Mouse (Mus musculus): ENCODE data around the gene Btbd3. TPM values are rescaled to one million over a fixed set of nuclear protein-coding genes. Genes with fewer than 3 reads are reported as not detected.

The Btbd3 gene
- polyA plus RNA-seq, 1 experiment, result 2.8 TPM

- Histone ChIP-seq H3K4me3 (ENCODE audit: low read depth, low read length) (no peak overlapping the region), H3K36me3 (ENCODE audit: control insufficient read depth, insufficient read depth, low read length) (no peaks in the 10 kb centered on the region), H3K27ac (ENCODE audit: insufficient read depth, low read depth, low read length) (no peak overlapping the region), H3K27me3 (ENCODE audit: control insufficient read depth, insufficient read depth, low read length) (no peaks in the 10 kb centered on the region), H3K4me1 (ENCODE audit: control insufficient read depth, insufficient read depth, insufficient read length, low read length) (no peaks in the 10 kb centered on the region)
- TF ChIP-seq CTCF (IDR thresholded peaks at IDR 0.05; ENCODE audit: extremely low read depth, insufficient read length, insufficient replicate concordance, low read depth, low read length) (no peak), POLR2A (IDR thresholded peaks at IDR 0.05; ENCODE audit: low read depth, low read length) (no peak)
- 40% methylated on average over 2 of the region's 2 CpGs for WGBS
These were observed 8.4 kb upstream of the Btbd3 start for GRCm38 (mm10) chr2:138247986-138248385.

GRCm38 (mm10) chr2:138256851-138257471 is 596 bp downstream of the Btbd3 start:
- no peaks in the 10 kb centered on the region for H3K27me3 ChIP-seq (ENCODE audit: control insufficient read depth, insufficient read depth, low read length)
- TF ChIP-seq CTCF (IDR thresholded peaks at IDR 0.05; ENCODE audit: extremely low read depth, insufficient read length, insufficient replicate concordance, low read depth, low read length) (no peak), POLR2A (IDR thresholded peaks at IDR 0.05; ENCODE audit: low read depth, low read length) (no peak)
- no peaks in the 10 kb centered on the region for H3K36me3 ChIP-seq (ENCODE audit: control insufficient read depth, insufficient read depth, low read length)
- H3K4me1 ChIP-seq (ENCODE audit: control insufficient read depth, insufficient read depth, insufficient read length, low read length), result peaks cover 3% of the 10 kb centered on the region; the same call in 1 of the 2 replicates
- peak overlapping the region; percentile 75 for H3K4me3 ChIP-seq (ENCODE audit: low read depth, low read length)
- under 1% methylated on average over 51 of the region's 51 CpGs for WGBS
- peak overlapping the region; percentile 56; the same call in 1 of the 2 replicates for H3K27ac ChIP-seq (ENCODE audit: insufficient read depth, low read depth, low read length)

DNA sequence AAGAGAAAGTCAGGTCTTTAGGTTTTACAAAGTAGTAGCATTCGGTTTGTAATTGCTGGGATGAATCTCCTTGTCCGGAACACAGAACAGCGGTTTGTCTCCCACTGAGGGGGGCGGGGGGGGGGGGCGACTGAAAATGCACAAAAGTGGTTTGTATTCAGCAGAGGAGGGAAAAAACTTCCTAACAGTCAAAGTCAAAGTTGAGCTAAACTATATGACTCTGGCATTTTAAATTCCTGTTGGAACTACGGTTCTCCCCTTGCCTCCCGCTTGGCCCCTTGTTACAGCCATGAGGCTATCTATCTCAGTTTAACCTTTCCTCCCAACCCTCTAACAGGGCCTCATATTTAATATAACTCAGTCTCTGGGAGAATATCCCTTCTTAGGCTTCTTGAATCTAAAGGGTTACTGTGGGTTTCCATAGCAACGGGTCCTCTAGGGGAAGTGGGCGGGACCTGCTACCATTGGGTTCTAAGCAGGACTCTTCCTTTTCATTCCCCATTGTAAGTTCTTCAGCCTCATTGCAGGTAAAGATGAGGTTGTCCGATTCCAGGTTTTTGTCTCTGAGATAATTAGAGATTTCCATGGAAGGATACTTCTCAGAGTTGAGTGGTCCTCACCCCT is 1.4 kb downstream of the Btbd3 start:
- Histone ChIP-seq H3K36me3 (ENCODE audit: control insufficient read depth, insufficient read depth, low read length) (no peaks in the 10 kb centered on the region), H3K27ac (ENCODE audit: insufficient read depth, low read depth, low read length) (no peak overlapping the region), H3K4me1 (ENCODE audit: control insufficient read depth, insufficient read depth, insufficient read length, low read length) (peaks cover 3% of the 10 kb centered on the region; the same call in 1 of the 2 replicates), H3K4me3 (ENCODE audit: low read depth, low read length) (peak overlapping the region; percentile 75; the same call in 1 of the 2 replicates), H3K27me3 (ENCODE audit: control insufficient read depth, insufficient read depth, low read length) (no peaks in the 10 kb centered on the region)
- TF ChIP-seq POLR2A (IDR thresholded peaks at IDR 0.05; ENCODE audit: low read depth, low read length), result no peak
- no peak for TF ChIP-seq CTCF (IDR thresholded peaks at IDR 0.05; ENCODE audit: extremely low read depth, insufficient read length, insufficient replicate concordance, low read depth, low read length)
- 3% methylated on average over 10 of the region's 10 CpGs for WGBS

GRCm38 (mm10) chr2:138261140-138261539 is 4.8 kb downstream of the Btbd3 start:
- TF ChIP-seq POLR2A (IDR thresholded peaks at IDR 0.05; ENCODE audit: low read depth, low read length) (no peak), CTCF (IDR thresholded peaks at IDR 0.05; ENCODE audit: extremely low read depth, insufficient read length, insufficient replicate concordance, low read depth, low read length) (no peak)
- H3K4me3 ChIP-seq (ENCODE audit: low read depth, low read length), result no peak overlapping the region
- H3K36me3 ChIP-seq (ENCODE audit: control insufficient read depth, insufficient read depth, low read length), result no peaks in the 10 kb centered on the region
- WGBS, result 68% methylated on average over 7 of the region's 7 CpGs
- peaks cover 6% of the 10 kb centered on the region for H3K4me1 ChIP-seq (ENCODE audit: control insufficient read depth, insufficient read depth, insufficient read length, low read length)
- H3K27me3 ChIP-seq (ENCODE audit: control insufficient read depth, insufficient read depth, low read length), result no peaks in the 10 kb centered on the region
- peak overlapping the region; percentile 2; the same call in 1 of the 2 replicates for H3K27ac ChIP-seq (ENCODE audit: insufficient read depth, low read depth, low read length)

- WGBS, result 73% methylated on average over 11 of the region's 11 CpGs
- TF ChIP-seq POLR2A (IDR thresholded peaks at IDR 0.05; ENCODE audit: low read depth, low read length) (no peak), CTCF (IDR thresholded peaks at IDR 0.05; ENCODE audit: extremely low read depth, insufficient read length, insufficient replicate concordance, low read depth, low read length) (no peak)
- H3K36me3 ChIP-seq (ENCODE audit: control insufficient read depth, insufficient read depth, low read length), result no peaks in the 10 kb centered on the region
- no peaks in the 10 kb centered on the region for H3K27me3 ChIP-seq (ENCODE audit: control insufficient read depth, insufficient read depth, low read length)
- H3K27ac ChIP-seq (ENCODE audit: insufficient read depth, low read depth, low read length), result no peak overlapping the region
- H3K4me1 ChIP-seq (ENCODE audit: control insufficient read depth, insufficient read depth, insufficient read length, low read length), result peaks cover 12% of the 10 kb centered on the region
- no peak overlapping the region for H3K4me3 ChIP-seq (ENCODE audit: low read depth, low read length)
These were observed 6.5 kb downstream of the Btbd3 start for GRCm38 (mm10) chr2:138262885-138263284.

DNA sequence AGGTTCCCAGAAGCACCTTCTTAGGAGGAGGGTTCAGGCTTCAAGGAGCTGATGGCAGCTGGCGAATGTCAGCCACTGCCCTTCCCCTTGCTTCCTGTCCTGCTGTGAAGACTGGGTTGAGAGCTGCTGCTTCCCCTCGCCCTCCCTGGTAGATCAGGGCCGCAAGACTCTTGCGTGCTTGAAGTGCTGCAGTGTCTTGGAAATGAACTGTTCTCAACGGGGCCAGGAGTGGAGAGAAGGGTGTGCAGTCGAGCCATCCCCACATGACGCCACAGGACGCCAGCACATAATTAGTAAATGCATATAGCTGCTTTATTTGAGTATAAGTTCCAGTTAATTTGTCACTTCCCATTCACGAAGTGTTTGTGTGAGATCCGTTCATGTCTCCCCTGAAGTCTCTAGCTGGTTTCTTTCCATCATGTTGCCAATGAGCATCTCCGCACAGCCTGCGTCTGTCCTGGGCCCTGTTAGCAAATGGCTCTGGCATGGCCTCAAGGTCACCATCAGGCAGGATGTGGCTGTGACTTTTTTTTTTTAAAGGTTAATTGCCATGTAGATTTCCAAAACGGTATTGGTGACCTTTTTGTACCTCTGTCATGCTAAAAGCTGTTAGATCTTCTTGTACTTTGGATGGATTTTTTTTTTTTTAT is 9.1 kb downstream of the Btbd3 start:
- no peaks in the 10 kb centered on the region for H3K36me3 ChIP-seq (ENCODE audit: control insufficient read depth, insufficient read depth, low read length)
- H3K4me1 ChIP-seq (ENCODE audit: control insufficient read depth, insufficient read depth, insufficient read length, low read length), result peaks cover 12% of the 10 kb centered on the region
- 42% methylated on average over 13 of the region's 13 CpGs for WGBS
- H3K4me3 ChIP-seq (ENCODE audit: low read depth, low read length), result no peak overlapping the region
- no peaks in the 10 kb centered on the region for H3K27me3 ChIP-seq (ENCODE audit: control insufficient read depth, insufficient read depth, low read length)
- H3K27ac ChIP-seq (ENCODE audit: insufficient read depth, low read depth, low read length), result no peak overlapping the region
- TF ChIP-seq CTCF (IDR thresholded peaks at IDR 0.05; ENCODE audit: extremely low read depth, insufficient read length, insufficient replicate concordance, low read depth, low read length) (no peak), POLR2A (IDR thresholded peaks at IDR 0.05; ENCODE audit: low read depth, low read length) (no peak)

DNA sequence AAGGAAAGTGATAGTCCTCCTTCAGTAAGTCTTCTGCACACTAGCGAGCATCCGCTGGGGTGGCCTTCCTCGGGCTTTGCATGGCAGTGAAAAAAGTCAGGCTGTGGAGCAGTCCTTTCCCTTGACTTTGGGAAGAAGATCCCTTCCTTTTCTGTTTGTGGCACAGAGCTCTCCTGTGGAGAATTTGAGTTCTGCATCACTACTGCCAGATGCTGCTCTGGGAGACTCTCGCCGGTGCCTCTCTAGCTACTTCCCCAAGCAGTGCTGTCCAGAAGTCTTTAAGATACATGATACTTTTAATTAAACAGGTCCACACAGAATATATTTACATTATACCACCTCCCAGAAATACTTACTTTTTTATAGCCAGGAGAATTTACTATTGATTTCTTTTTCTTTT is 10.3 kb downstream of the Btbd3 start:
- H3K4me3 ChIP-seq (ENCODE audit: low read depth, low read length), result no peak overlapping the region
- no peak overlapping the region for H3K27ac ChIP-seq (ENCODE audit: insufficient read depth, low read depth, low read length)
- H3K27me3 ChIP-seq (ENCODE audit: control insufficient read depth, insufficient read depth, low read length), result no peaks in the 10 kb centered on the region
- TF ChIP-seq POLR2A (IDR thresholded peaks at IDR 0.05; ENCODE audit: low read depth, low read length) (no peak), CTCF (IDR thresholded peaks at IDR 0.05; ENCODE audit: extremely low read depth, insufficient read length, insufficient replicate concordance, low read depth, low read length) (no peak)
- H3K4me1 ChIP-seq (ENCODE audit: control insufficient read depth, insufficient read depth, insufficient read length, low read length), result peaks cover 12% of the 10 kb centered on the region
- H3K36me3 ChIP-seq (ENCODE audit: control insufficient read depth, insufficient read depth, low read length), result no peaks in the 10 kb centered on the region
- 72% methylated on average over 5 of the region's 5 CpGs for WGBS

Measured in small intestine, adult 2 months (tissue).